Mouse (Mus musculus): Measurements from ENCODE around the gene Eme2. TPM values are rescaled to one million over a fixed set of nuclear protein-coding genes. Genes with fewer than 3 reads are reported as not detected.

Gene Eme2
- total RNA-seq, 1 experiment from 2014 or later: 26.3 TPM

DNA sequence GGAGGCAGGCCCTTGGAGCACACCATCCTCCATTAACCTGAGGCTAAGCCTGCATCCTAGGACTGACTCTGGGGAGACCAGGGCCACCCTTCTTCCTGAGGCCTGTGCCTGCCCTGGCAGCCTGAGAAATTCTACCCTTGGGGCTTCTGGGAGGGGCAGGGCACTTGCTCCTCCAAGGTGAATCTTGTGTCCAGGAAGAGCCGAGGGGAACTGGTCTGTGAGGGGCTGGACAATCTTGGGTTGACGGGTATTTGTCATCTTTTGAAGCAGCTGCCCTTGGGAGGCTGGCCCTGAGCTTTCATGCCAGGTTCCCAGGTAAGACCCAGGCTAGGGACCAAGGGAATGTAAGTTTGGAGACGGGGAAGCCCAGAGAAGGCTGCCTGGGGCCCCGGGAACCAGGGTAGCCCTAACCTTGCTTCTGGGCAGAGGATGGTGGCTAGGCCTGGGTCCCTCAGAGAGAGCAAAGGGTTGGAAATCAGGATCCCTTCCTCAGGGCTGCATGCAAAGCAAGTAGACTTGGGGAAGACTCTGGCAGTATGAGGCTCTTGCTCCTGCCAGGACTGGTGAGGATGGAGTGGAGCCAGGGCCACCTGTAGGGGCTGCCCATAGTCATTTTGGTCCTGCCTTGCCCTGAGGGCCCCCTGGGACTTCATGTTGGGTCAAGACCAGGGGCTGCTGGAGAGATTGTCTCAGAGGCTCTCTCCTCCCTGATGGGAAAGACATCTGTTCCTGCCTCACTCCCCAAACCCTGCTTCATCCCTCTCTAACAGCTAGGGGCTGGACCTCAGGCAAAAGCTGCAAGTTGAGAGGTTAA is 3.4 kb upstream of the Eme2 start:
- ATAC-seq (ENCODE audit: extremely low read depth, insufficient number of reproducible peaks, low FRiP score, poor library complexity, severe bottlenecking): no peak

DNA sequence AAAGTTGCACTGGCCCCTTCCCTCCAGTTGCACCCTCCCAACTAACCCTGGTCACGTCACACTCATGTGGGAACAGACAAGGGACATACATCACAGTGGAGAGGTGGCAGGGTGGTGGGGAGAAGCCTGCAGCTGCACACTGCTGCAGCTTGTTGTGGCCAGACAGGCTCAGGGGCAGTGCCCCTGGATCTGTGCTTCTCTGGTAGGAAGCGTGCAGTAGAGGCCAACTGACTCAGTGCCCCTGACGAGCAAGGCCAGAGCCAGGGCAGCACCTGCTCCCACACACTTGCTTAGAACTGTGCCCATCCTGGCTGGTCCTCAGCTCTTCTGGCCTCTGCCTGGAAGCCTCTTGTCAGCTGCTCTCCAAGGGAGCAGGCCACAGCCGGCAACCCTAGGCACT is 2.7 kb upstream of the Eme2 start:
- ATAC-seq (ENCODE audit: extremely low read depth, insufficient number of reproducible peaks, low FRiP score, poor library complexity, severe bottlenecking): no peak

DNA sequence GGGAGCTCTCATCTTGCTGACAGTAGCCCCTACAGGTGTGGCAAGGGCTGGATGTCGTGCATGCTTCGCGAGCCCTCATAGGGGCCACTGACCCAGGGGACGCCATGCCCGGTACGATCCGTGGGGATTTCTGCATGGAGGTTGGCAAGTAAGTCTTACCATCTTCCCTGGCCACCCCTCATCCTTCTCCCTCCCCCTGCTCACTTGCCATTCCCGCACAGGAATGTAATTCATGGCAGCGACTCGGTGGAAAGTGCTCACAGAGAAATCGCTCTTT is 2.0 kb upstream of the Eme2 start:
- no peak for ATAC-seq (ENCODE audit: extremely low read depth, insufficient number of reproducible peaks, low FRiP score, poor library complexity, severe bottlenecking)

DNA sequence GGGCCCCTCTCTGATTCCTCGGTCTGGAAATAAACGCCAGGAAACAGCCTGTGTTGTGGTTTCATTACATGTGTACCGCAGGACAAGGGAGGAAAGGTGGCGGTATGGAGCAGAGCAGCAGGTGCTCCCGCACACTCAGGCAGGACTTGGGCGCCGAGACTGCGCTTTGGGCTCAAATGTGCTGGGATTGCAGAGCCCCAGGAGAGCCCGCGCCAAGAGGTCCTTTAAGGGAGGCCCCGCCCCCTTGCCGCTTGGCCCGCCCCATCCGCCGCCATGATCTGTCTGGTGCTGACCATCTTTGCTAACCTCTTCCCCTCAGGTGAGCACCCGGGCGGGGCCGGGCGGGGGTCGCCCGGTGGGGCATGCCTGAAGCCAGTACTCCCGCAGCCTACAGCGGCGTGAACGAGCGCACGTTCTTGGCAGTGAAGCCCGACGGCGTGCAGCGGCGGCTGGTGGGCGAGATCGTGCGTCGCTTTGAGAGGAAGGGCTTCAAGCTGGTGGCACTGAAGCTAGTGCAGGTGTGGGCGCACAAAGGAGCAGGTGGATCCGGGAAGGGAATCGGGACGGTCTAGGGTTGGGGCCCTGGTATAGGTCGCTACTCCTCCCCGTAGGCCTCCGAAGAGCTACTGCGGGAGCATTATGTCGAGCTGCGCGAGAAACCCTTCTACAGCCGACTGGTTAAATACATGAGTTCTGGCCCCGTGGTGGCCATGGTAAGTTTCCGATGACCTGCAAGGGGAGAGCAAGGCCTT is 1.5 kb upstream of the Eme2 start, which contains the start of gene Nme3:
Gene Nme3 (plus strand): TSS at position 260 of the 752 bp plus-strand sequence.
- peak; percentile 42; the same call in 1 of the 2 replicates for ATAC-seq (ENCODE audit: extremely low read depth, insufficient number of reproducible peaks, low FRiP score, poor library complexity, severe bottlenecking)

DNA sequence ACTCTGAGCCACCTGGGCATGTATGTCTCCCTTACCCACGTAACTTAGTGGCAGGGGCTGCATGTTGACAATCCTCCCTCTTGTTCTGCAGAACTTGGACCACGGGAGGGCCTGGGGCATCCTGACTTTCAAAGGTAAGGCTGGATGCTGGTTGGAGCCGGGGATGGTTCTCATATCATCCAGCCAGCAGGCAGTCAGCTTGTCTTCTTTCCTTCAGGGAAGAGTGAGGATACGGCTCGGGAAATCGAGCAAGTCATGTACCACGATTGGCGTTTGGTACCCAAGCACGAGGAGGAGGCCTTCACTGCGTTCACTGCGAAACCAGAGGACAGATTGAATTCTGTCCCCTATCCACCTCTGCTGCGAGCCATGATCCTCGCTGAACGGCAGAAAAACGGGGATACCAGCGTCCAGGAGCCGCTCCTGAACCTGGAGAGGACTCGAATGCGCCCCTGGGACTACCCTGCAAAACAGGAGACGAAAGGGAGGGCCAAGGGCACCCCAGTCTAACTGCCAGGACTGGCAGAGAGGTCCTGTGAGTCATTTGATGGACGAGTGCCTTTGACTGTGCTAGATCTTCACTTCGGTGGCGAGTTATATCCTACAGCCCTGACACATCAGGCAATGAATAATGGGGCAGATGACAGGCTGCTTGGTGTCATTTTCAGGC is 819 bp upstream of the Eme2 start:
- no peak for ATAC-seq (ENCODE audit: extremely low read depth, insufficient number of reproducible peaks, low FRiP score, poor library complexity, severe bottlenecking)

DNA sequence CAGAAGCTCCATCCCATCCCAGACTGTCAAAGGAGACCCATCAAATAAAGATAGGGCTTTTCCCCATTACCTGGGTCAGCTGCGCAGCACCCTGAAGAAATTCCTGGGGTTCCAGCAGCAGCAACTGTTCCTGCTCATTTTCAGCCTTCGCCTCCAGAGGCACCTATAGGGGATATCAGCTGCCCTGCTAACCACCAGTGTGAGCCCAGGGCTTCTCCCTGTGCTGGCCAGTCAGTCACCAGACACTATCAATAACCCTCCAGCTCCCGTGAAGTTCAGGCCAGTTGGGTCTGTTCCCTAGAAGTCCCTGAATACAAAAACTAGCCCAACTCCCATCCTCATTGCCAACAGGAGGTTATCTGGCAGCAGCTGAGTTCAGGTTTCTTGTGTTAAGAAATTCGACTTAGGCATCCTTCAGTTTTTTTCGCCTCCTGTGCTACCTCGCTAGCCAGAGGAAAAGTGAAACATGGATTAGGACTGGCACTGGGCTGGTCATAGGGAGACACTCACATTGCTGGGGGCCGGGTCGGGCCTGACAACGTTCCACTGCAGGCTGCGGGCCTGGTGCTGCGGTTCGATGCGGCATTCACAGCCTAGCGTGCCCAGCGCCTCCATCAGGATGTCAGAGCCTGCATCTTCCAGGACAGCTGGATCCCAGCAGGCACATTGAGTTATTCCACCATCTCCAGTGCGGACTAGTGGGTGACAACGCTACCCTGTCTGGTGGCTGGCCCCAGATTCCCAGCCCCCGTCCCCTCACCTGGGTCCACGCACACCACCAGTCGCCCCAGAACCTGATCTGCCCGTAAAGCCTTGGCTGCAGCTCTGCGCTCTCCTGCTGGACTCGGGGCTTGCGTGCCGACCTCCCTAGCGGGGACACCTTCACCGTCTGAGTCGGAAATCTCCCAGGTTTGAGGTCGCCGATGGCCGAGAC is 559 bp downstream of the Eme2 start:
- ATAC-seq (ENCODE audit: extremely low read depth, insufficient number of reproducible peaks, low FRiP score, poor library complexity, severe bottlenecking): no peak

DNA sequence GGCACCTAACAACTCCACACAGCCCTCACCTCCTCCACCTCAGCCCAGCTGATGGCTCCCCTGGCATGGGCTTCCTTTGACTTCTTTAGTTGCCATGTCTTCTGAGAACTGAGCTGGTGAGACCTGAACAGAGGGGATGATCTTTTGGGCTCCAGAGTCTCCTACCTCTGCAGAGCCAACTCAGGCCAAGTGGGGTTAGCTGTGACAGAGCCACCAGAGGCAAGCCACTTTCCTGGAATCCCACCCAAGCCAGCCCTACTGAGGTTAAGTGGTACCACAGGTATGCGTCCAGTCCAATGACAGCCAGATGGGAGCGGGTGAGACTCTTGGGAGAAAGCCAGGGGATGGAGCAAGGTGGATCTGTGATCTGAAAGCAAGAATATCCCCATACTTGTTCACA is 1.6 kb downstream of the Eme2 start:
- ATAC-seq (ENCODE audit: extremely low read depth, insufficient number of reproducible peaks, low FRiP score, poor library complexity, severe bottlenecking): no peak

DNA sequence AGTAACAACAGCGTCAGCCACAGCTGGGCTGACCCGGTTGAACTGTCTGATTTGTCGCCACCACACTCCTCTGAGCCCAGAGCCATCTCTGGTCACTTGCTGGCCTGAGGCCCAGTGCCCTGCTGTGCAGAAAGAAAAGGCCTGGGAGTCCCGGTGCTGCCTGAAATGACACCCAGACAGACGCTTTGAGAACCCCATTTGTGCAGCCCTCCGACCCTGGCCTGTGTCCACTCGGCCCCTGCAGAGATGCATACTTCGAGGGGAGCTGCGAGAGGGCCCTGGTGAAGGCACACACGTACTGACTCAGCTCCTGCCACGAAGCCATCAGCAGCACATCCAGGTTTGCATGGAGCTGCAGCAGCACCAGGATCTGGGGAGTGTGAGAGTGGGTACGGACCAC is 2.1 kb downstream of the Eme2 start:
- ATAC-seq (ENCODE audit: extremely low read depth, insufficient number of reproducible peaks, low FRiP score, poor library complexity, severe bottlenecking): no peak

DNA sequence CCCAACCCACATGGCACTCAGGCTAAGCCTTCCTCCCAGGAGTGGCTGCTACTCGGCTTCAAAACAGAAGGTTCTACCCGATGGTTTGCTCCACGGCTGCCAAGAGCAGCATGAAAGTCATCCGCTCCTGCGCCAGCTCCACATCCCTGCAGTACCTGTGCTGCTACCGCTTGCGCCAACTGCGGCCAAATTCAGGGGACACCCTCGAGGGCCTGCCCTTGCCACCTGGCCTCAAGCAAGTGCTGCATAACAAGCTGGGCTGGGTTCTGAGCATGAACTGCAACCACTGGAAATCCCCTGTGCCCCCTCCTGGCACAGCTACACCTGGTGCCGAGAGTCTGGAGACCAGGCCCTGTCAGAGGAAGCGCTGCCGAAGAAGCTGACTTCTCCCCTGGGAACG is 3.6 kb downstream of the Eme2 start:
- ATAC-seq (ENCODE audit: extremely low read depth, insufficient number of reproducible peaks, low FRiP score, poor library complexity, severe bottlenecking): no peak

DNA sequence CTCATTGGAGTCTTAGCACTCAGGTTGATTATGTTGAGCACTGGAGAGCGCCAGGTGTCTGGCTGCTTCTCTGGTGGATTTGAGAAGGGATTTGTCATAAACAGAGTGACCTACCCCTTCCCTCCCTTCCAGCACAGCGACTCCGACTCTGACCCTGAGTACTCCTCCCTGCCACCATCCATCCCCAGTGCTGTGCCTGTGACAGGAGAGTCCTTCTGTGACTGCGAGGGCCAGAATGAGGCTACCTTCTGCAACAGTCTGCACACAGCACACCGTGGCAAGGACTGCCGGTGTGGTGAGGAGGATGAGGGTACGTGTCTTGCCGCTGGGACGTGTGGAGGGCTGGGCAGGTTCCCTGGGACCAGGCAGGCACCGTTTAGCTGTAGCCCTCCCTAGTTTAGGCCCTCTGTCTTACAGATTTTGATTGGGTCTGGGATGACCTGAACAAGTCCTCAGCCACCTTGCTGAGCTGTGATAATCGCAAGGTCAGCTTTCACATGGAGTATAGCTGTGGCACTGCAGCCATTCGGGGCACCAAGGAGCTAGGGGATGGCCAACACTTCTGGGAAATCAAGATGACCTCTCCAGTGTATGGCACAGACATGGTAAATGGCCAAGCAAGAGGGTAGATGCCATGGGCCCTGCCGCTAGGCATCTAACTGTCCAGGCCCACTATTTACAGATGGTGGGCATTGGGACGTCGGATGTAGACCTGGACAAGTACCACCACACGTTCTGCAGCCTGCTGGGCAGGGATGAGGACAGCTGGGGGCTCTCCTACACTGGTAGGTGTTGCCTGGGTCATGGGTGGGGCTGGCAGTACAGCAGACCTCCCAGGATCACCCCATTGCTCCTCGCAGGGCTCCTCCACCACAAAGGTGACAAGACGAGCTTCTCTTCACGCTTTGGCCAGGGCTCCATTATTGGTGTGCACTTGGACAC is 4.5 kb downstream of the Eme2 start:
- ATAC-seq (ENCODE audit: extremely low read depth, insufficient number of reproducible peaks, low FRiP score, poor library complexity, severe bottlenecking): no peak

DNA sequence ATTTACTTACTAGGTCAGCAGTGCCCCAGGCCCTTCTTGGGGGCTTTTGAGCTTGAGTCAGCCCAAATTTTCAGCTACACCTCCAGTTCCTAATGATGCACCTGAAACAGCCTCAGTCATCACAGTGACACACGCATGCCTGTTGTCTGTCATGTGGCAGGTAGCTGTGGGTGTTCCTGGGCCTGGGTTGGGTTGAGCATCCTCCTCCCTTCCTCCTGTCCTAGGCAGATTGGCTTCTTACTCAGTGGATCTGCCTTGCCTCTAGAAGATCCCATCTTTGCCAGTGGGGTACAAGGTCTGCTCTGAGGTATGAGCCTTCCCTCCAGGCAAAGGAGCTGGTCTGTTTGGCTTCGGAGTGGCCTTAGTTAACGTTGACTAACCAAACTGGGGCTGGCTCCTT is 6.0 kb downstream of the Eme2 start:
- no peak for ATAC-seq (ENCODE audit: extremely low read depth, insufficient number of reproducible peaks, low FRiP score, poor library complexity, severe bottlenecking)

DNA sequence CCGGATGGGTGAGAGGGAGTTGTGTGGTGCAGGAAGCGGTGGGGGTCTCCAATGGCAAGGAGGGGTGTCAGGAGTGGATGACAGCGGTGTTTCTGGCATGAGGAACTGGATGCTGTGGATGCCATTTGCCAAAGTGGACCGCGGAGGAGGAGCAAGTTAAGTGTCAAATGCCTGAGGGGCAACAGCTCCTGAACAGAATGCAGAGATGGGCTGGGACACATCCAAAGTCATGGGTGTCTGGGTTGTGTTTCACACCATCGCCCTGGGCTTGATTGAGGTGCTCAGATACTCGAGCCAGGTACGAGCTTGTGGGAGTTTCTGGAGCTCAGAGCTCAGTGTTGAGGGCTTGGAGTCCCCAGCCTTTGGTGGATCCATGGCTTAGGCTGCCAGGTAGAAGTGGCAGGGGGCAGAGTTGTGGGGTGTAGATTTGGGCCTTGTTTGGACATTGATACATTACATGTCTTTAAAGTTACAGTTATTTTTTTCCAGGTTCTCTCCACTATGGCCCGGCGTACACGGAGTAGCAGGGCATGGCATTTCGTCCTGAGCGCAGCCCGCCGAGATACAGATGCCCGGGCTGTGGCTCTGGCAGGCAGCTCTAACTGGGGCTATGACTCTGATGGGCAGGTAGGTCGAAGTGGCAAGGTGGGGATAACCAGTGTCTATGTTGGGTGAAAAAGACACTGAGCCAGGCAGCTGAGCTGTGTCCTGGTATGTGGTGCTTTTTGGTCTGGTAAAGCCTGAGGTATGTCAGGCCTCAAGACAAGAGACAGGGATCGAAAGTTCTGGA is 7.4 kb downstream of the Eme2 start:
- ATAC-seq (ENCODE audit: extremely low read depth, insufficient number of reproducible peaks, low FRiP score, poor library complexity, severe bottlenecking): no peak

DNA sequence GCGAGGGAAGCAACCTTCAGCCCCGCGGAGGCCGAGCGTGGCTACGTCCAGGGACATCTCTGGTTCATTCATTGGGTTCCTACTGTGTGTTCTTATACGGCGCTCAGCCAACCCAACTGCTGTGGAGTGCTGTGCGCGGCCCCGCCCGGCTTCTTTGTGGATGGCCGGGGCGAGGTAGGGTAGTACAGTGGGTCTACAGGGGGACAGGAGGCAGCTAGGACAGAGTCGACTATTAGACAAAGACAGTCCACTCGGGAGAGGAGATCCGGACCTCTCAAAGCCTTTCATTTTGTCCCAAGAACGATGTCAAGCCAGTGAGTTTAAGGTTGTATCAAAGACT is 8.0 kb downstream of the Eme2 start:
- no peak for ATAC-seq (ENCODE audit: extremely low read depth, insufficient number of reproducible peaks, low FRiP score, poor library complexity, severe bottlenecking)

DNA sequence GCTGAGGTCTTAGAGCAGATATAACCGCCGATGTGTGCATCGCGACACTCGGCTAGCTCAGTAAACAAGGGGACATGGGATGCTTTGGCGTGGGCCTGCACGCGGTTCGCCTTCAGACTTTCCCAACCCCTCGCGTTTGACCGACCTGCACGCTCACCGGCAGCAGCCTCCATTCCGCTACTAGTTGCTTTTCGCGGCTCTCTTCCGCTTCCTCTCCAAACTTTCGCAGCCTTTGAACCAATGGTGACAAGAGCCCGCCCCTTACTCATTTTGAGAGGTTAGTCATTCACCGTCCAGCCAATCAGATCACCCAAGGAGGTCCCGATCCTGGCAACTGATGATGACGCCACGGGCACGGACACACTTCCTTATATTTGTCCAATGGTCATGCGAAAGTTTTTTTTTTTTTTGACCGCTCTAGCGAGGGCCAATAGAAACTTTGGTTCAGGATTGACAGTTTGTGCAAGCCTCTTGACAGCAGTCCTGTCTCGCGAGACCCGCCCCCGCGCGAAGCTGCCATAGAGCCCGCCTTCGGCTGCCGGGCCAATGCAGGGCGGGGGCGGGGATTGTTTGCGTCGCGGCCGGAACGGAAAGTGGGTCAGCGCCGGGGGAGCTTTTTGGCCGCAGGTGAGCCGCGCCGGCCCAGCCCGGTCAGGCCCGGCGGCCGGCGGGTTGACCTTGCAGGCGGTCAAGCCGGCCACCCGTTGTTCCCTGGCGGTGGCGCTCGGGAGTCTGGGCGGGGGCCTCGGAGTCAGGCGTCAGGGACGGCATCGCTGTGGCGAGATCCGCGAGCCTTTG is 8.6 kb downstream of the Eme2 start, which contains the start of the genes Nubp2 and Spsb3:
Gene Nubp2 (minus strand): TSS at position 216 of the 798 bp plus-strand sequence.
Gene Spsb3 (plus strand): TSS at position 510 of the 798 bp plus-strand sequence.
- peak; percentile 93 for ATAC-seq (ENCODE audit: extremely low read depth, insufficient number of reproducible peaks, low FRiP score, poor library complexity, severe bottlenecking)

DNA sequence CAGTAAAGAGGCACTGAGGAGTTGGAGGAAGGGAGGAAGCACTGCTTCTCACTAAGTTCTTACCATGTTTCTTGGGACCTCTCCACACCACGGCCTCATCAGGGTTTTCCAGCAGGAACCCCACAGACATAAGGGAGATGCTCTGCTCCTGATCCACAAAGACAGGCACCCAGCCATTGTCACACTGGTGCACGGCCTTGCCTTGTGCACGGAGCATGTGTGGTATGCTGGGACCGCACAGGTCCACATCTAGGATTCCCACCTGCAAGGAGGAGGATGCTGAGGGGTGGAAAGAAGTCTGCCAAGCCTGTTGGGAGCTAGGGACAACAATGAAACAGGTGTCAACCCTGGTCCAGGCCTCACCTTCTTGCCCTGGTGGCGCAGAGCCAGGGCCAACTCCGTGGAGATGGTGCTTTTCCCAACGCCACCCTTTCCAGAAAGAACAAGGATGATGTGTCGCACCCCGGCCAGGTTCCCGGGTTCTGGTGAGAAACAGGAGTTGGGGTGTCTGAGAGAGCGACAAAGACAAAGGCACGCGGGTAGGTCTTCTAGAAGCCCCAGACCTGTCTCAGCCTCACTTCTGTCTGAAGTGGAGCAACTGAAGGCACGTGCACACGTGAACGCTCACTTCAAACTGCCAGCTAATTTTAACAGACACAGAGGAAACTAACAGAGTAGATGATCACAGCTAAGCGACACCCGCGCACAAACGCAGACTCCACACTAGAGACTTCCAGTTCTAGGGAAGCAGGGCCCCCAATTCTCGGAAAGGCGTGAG is 9.3 kb downstream of the Eme2 start:
- no peak for ATAC-seq (ENCODE audit: extremely low read depth, insufficient number of reproducible peaks, low FRiP score, poor library complexity, severe bottlenecking)

DNA sequence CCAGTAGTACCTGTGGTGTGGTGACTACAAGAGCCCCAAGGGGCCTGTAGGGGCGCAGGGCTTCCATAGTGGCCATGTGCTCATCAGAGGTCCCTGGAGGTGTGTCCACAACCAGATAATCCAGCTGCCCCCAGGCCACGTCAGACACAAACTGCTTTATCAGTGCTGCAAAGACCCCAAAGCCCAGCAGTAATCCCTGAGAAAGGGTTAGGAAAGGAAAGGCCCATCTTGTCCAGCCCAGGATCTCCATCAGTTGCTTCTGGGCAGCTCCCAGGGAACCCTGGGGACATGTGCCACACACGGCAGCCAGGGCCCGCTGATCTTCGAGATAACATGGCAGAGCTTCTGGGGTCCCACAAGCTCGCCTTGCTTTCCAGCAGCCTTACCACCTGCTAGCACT is 10.5 kb downstream of the Eme2 start:
- ATAC-seq (ENCODE audit: extremely low read depth, insufficient number of reproducible peaks, low FRiP score, poor library complexity, severe bottlenecking): no peak

All from neutrophil, adult 5-6 weeks (primary cell).